Mouse (Mus musculus) layer of hippocampus, adult 9-10 months (tissue): ENCODE measurements around the gene Akap9.
"Not testable (repeated sequence)": the region's sequence is repeated elsewhere in the genome, so short reads cannot be mapped to it uniquely, and the experiment has no call there.

Experiments used
- DNase-seq: peaks from one replicate; pipeline ENCODE4 v3.0.0; 2022; ENCODE audit warnings: low spot score

Gene Akap9

DNA sequence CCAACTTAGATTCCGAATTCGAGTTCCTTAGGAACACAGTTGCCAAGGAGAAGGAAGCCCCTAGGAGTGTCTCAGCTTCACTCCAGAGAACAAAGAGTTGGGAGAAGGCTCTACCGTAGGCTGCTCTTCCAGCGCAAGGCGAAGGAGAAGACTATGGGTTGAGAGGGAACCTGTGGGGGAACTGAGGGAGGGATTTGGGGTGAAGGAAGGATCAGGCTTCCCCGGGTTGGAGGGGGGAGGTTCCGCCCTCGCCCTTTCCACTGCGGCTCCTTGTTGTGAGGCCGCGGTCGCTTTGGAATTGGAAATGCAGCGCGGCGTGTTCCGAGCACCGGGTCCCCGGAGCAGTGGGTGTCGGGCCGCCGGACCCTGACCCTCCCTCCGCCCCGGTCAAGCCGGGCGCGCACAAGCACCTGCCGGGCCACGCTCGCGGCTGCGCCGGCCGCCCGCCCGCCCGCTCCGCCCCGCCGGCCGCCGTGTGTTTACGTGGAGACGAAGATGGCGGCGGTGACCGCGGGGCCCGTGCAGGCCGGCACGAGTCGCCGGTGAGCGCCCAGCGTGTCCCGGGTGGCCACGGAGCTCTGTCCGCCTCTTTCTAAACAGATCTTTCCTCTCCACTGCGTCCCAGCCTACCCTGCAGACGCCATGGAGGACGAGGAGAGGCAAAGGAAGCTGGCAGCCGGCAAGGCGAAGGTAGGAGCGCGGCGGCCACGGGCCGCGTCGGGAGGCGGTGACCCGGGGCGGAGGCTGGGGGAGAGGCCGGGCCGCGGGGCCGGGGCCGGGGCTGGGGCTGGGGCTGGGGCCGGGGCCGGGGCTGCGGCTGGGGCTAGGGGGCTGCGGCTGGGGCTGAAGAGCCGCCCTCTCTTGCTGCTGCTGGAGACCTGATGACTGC lies at the start of gene Akap9:
Akap9 (plus strand) TSS at position 254 of the 889 bp plus-strand sequence.
- DNase-seq, result peak; percentile 17

DNA sequence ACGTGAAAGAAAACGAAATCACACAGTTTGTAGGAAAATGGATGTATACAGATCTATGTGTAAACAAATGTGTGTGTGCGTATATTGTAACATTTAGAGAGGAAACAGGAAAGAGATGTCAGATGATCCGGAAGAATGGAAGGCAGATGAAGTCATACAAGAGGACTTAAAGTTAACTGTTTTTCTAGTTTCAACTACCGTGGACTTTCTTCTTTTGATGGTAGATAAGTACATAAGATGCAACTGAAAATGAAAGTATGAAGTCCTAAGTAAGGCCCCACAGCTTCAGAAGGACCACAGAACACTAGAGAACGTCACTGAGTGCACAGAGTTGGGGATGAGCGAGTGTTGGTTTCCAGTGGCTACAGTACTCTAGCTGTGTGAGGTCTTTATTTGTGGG lies 41.0 kb upstream of the Akap9 start:
- DNase-seq, result not testable (repeated sequence)

DNA sequence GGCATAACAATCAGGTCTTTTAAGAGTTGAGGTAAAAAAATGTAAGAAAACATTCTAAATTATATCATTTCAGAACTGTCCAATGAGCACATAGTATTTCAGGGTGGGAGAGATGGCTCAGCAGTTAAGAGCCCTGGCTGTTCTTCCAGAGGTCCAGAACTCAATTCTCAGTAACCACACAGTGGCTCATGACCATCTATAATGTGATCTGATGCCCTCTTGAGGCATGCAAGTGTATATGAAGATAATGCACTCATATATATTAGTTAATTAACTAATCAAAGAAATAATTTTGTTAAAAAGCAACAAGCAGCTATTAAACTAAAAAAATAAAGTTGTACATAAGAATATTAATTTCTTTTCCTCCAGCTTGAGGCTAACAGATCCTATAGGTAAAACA lies 38.7 kb upstream of the Akap9 start:
- DNase-seq, result no peak

DNA sequence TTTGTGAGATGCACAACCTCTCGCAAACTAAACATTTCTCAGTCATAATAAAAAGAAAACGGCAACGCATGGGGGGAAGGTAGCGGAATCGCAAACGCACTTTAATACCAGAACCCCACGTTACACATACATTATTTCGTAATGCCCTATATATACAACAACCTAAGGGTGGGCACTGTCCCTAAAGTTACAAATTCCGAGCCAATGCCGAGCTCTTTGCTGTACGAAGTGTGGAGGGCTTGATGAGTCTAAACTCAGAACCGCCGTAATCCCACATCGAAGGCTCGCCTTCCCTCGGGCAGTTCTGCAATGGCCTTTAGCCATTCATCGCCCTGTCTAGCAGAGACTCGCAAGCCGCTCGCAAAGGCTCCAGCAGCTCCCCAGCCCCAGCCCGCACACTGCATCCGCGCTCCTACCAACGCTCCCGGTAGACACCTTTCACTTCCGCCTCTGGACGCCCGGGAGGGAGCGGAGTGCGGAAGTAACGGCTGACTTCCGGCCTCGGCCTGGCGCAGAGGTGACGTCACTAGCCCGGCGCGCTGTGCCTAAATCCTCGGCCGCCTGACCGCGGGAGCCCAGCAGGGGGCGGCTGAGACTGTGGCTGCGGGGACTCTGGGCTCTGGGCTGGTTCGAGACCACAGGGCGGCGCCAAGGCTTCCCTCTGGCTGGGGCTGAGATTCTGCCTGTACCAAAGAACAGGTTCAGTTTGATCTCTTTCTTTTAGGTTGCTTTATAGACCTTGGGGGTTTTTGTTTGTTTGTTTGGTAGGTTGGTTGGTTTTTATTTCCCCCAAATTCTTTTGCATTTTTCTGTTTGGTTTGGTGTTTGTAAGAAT lies 34.2 kb upstream of the Akap9 start, which contains the start of gene Mterf1a:
Mterf1a (minus strand) TSS at position 475 of the 835 bp plus-strand sequence.
- peak; percentile 16 for DNase-seq

DNA sequence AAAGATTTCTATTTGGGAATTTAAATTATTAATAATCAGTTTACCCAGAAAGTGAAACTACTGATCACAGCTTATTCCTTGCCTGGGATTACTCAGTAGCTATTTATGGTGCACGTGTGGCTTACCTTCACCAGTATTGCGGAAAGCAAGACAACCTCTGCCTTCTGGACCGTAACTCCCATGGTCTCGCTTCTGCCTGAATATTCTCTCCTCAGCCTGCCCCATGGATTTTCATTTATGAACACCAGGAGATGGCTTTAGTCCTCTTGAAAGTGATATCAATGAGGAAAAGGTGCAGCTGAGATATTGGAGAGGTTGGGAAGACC lies 33.6 kb upstream of the Akap9 start:
- DNase-seq, result not testable (repeated sequence)

DNA sequence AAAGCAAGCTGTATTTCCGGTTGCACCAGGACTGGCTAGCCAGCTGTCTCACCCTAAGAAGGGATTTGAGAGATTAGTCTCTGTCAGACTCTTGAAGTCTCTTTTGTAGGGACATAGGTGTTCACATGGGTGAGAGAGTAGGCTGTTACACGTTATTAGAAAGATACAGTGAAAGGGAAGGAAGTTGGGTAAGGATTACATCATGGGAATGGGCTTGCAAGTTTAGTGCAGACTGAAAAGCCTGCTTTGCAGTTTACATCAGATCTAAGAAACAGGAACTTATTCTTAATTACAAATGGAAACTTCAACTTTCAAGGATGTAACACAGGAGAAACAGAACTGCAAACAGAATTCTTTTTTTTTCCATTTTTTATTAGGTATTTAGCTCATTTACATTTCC lies 22.4 kb upstream of the Akap9 start:
- DNase-seq, result no peak

DNA sequence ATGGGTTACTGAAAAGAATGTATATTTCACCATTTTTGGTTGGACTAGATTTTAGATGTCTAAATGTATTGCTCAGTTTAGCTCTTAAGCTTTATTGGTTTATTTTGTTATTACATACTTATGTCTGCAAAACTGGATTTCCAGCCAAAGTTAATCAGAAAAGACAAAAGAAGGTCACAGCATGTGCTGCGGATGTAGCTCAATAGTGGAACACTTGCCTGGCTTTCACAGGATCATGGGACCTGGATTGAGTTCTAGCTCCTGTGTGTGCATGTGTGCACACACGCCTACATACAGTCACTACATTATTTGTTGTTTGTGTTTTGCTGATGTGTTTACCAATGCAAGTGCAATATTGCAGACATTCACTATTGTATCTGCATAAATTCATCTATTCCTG lies 5.5 kb upstream of the Akap9 start:
- DNase-seq, result no peak

DNA sequence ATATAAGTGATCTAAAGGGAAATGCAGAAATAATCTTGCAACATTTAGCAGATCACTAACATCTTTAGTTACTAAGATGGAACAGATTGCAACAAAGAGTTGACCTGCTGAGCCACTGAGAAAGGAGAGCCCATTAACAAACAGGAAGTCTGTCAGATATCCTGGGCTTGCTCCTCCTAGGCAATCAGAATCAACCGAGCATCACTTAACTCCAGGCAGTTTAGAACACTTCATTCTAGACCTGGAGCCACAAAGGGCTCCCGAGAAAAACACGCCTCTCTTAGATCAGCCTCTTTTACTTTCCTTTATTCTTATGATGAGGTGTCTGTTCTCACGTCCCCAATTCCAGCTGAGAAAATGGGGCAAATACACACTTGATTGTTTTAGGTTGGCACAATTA lies 1.2 kb upstream of the Akap9 start:
- no peak for DNase-seq

DNA sequence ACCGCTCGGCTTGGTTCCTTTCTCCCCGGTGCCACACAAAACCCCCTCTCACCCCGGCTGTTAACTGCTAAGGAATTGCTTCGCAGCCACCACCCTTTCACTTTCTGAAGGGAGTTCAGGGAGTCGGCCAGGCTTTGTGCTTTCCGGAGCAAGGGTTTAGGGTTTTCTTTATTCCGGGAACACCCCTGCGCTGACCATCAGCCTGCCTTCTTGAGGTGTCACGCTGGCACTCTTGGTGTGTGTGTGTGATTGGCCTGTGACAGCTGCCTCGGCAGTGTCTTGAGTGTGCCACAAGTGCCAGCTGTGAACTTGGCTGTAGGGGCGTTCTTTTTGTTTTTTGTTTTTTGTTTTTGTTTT lies 814 bp downstream of the Akap9 start:
- no peak for DNase-seq

DNA sequence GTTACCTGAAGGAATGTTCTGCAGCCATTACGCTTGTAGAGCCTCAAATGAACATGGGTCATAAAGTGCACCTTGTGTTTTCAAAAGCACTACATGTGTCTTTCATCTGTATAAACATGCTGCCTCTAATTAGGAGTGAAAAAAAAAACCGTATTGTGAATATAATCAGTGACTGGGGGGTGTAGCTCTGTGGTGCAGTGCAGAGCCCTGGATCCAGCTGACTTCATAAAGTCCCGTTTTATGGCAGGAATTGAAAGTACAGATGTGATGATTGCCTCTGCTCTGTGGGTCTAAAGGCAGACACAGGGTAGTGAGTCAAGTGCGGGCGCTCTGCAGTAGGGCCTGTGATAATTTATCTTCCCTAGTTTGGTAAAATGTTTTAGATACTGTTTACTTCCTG lies 2.9 kb downstream of the Akap9 start:
- no peak for DNase-seq

DNA sequence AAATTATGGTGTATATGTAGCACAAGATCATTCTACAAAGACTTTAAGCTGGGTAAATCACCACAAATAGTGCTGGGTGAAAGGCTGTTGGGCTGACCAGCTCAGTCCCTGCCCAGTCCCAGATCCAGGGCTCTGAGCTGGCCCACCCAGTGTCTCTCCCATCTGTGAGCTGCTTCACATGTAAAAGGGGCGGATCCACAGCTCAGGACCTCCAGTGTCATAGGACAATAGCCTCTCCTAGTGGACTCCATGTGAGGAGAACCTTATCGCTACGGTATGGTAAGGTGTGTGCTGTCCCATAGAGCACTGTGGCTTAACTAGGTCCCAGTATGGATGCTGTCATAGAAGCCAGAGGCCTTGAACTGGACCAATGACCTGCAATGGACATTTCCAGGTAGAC lies 3.8 kb downstream of the Akap9 start:
- no peak for DNase-seq

DNA sequence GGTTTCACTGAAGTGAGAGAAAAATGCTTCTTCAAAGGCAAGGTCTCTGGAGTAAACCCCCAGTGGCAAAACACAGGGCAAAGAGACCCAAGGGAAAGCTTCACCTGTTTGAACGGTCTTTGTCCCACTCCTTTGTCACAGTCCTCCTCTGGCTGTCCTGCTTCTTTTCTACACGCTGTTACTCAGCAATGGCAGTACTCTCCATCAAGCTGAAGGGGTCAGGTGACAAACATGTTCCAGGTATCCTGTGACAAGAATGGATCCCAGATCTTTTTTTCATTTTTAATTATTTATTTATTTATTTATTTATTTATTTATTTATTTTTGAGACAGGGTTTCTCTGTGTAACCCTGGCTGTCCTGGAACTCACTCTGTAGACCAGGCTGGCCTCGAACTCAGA lies 5.7 kb downstream of the Akap9 start:
- no peak for DNase-seq

DNA sequence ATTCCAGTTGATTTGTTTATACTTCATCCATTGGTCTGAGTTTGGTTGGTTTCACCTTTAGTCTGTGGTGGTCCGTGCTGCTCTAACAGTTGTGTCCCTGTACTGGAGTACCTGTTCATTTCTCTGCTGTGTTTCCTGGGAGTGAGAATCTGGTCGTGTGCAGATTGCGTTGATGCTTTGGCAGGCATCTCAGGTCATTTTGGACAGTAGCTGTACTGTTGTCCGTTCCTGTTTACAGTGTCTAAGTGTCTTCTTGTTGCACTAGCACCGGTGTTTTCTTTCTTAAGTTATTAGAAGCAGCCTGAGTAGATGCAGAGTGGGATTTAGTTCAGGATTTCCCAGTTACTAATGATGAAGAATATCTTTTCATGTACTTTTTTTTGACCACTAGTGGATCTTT lies 7.4 kb downstream of the Akap9 start:
- no peak for DNase-seq

DNA sequence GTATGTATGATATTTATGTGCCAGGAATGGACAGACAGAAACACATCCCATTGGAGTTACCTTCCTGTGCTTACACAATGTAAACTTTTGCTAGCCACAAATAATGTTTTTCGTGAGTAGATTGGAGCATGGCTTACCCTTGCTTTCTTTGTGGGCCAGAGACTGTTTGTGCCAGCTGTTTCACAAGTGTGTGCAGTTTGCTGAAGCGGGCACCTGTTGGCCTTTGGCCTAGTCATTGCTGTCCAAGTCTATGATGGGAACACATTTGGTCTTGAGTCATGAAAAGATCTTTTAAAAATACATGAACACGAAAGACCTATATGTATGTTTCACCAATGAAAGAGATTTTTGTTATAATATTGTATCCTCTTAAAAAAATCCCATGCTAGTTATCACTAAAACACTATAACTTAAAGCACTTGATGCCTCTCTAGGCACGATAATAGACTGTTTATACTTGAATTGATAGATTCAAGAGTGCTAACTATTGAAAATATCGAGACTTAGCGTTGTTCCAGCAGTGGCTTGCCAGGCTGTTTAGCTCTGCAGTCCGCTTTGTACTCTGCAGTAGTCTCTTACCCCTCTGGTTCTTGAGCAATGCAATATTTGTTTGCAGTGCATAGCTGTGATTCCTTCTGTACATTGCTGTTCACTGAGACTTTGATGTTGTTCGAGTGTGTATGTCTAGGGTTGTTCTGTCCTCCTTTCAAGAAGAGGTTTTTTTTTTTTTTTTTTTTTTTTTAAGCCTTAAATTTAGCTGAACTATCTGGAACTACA lies 8.1 kb downstream of the Akap9 start:
- DNase-seq, result no peak

DNA sequence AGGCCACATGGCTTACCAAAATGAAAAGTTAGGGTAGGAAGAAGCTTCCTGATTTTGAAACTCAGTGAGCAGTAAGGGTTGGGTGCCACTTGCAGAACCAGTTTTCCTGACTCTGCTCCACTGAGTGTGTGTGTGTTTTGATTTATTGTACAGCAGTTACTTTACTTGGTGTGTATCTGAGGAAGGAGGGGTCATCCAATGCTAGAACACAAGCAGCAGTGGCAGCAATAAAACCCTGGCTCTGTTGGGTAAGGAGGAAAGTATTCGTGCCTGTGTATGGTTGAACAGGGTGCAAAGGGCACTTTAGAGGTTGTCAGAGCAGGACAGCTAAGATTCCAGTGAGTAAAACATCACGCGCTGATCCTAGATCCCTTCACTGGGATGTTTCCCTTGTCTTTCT lies 11.1 kb downstream of the Akap9 start:
- no peak for DNase-seq

DNA sequence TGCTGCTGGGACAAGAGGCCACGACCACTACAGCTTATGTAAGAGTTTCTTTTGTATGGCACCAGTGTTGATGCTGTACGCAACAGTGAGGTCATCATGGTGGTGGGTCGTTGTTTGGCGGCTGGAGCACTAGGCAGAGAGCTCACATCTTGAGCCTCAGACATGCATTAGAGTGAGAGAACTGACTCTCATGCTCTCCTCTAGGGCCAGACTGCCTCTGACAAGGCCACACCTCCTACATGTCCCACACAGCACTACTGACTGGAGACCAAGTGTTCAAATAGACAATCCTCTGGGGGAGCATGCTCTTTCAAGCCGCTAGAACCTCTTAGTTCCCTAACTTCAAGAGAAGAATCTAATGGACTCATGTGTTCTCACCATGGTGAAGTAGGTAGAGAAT lies 11.5 kb downstream of the Akap9 start:
- DNase-seq, result no peak

DNA sequence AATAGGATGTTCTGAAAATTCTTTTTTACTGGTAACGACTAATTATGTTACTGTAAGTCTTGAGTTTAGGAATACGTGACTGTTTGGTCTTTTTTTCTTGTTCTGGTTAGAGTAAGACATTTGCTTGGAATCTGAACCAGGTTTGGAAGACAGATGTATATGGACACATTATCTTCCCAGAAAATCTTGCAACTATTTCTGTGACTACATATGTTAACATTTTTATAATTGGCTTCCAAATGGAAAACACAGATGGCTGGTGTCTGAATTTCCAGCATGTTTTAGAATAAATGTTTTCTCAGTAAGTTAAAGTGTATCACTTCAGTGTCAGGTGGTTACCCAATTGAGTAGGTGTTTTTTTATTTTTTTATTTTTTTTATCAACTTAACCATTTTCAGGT lies 13.4 kb downstream of the Akap9 start:
- peak; percentile 61 for DNase-seq

DNA sequence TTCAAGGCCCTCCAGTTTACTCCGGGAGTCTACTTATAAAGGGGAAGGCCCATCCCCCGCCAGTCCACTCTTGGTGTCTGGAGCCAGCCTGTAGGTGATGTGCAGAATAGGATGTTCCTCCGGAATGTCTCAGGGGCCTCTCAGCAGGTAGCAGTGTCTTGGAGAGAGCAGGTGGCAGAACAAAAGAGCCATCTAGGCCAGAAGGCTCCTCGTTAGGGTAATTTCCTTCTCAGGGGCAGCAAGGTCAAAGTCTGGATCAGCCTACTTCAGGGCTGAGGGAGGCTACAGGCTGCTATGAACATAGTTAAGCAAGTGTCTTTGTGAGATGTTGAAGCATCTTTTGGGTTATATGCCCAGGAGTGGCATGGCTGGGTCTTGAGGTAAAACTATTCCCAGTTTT lies 15.3 kb downstream of the Akap9 start:
- not testable (repeated sequence) for DNase-seq

DNA sequence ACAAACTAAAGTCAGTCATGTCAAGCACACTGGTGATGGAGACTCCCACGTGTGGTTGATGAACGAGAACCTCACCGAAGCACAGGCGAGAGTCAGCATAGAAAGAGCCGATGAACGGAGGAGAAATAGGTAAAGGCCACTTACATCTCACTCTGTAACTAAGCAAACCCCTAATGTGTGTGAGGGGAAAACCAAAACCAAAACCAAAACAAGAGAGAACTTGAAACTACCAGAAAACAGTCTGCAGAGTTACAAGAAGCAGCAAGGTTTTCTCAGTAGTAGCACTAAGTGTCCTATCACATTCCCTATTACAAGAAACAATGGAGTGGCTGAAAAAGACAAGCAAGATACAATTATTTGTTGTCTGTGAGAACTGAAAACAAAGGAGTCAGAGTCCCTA lies 24.6 kb downstream of the Akap9 start:
- DNase-seq, result no peak

DNA sequence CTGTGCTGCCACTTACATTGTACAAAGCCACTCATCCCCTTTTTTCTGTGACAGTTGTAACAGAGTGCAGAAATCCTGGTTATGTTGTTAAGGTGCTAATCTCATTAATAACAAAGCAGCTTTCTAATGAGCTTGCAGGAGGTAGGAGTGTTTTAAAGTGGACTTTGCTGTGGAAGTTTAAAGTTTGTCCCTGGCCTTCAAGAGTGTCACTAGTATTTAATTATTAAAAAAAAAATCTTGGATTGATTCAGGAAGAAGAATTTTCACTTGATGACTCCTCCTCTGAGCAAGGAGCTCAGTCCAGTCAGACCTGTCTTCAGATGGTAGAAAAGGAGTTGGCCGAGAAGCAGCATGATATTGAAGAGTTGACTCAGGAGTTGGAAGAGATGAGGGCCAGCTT lies 26.7 kb downstream of the Akap9 start:
- no peak for DNase-seq

DNA sequence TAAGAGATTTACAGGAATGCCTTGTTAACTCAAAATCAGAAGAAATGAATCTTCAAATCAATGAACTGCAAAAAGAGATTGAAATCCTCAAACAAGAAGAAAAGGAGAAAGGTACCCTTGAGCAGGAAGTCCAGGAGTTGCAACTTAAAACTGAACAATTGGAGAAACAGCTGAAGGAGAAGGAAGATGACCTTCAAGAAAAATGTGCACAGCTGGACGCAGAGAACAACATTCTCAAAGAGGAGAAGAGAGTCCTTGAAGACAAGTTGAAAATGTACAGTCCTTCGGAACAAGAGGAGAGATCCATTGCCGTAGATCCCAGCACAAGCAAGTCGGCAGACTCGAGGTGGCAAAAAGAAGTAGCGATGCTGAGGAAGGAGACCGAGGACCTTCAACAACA lies 33.4 kb downstream of the Akap9 start:
- no peak for DNase-seq

DNA sequence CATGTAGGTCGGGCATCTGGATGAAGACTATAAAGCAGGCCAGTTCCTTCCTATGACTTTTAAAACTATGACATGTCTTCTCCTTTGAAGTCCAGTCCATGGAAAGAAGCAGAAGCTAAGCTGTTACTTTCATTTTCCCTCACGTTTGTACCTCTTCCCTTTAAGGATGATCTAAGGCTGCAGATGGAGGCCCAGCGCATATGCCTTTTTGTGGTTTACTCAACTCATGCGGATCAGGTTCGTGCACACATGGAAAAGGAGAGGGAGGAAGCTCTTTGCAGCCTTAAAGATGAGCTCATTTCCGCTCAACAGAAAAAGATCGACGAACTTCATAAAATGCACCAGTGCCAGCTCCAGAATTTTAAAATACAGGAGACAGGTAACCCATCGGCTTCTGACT lies 40.6 kb downstream of the Akap9 start:
- DNase-seq, result no peak

DNA sequence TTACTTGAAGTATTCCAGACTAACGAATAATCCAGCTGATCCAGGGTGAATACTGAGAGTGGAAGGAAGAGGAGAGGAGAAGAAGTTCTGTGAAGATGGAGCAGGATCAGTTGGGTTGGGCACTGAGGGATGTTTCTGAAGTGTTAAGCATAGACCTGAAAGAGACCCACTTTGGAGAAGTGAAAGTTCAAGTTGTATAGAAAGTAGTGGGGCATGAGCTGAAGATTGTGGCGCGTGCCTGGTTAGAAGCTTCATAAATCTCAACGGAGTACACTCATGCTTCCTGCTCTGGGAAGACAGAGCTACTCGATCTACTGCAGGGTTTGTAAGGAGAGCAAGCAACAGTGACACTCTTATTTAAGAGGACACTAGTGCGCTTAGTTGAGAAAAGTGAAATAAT lies 41.3 kb downstream of the Akap9 start:
- no peak for DNase-seq
